Mouse (Mus musculus): ENCODE measurements around the gene Pkd1l2.

GRCm38 (mm10) chr8:117054146-117054545, 28.1 kb downstream of the Pkd1l2 start:
- TF ChIP-seq CTCF (IDR thresholded peaks at IDR 0.05; ENCODE audit: control insufficient read depth, insufficient read depth, insufficient read length), result no peak
- TF ChIP-seq FOSL1 (IDR thresholded peaks at IDR 0.05; ENCODE audit: insufficient read depth, low read length, poor library complexity, severe bottlenecking), result no peak
